Comparison of ENCODE assay signal across 31 mouse cellular contexts in genomic region chr11:110416691-110417090, GRCm38 (mm10). TPM values are rescaled to one million over a fixed set of nuclear protein-coding genes. Genes with fewer than 3 reads are reported as not detected.
DNase-seq lines count a peak whose midpoint lies in the region; ATAC-seq and TF ChIP-seq lines count a peak whose summit lies in the region.
"Had no signal": no experiment of that assay in that cellular context is flagged by ENCODE, and none has a peak within 500 bp of the region (broad histone marks: within the 10 kb centered on the region; RNA-seq: fewer than 3 reads in every experiment).

No protein-coding gene starts in this region.

- no peaks in the 10 kb centered on the region for H3K4me1 ChIP-seq in forebrain, embryonic 14.5 days (ENCODE audit: control insufficient read depth, insufficient read depth, low read length)
- H3K4me1 ChIP-seq in forebrain, embryonic 13.5 days, result 0 out of 2 replicates have a peak, but pooled peaks cover 6% of the 10 kb centered on the region
- H3K4me1 ChIP-seq in hindbrain, postnatal 0 days (ENCODE audit: insufficient read depth, low read length), result peaks cover 6% of the 10 kb centered on the region; the same call in 1 of the 2 replicates
- H3K4me1 ChIP-seq in hindbrain, embryonic 16.5 days (ENCODE audit: control insufficient read depth, insufficient read depth, low read depth, low read length), result peaks cover 8% of the 10 kb centered on the region; the same call in 1 of the 2 replicates
- H3K4me1 ChIP-seq in neural tube, embryonic 15.5 days, result peaks cover 8% of the 10 kb centered on the region; the same call in 1 of the 2 replicates
- H3K4me1 ChIP-seq: embryonic facial prominence, embryonic 12.5 days; neural tube, embryonic 12.5 days had no signal

- H3K4me3 ChIP-seq in forebrain, embryonic 14.5 days (ENCODE audit: low read depth, low read length), result no peak overlapping the region
- no peak overlapping the region for H3K4me3 ChIP-seq in forebrain, embryonic 13.5 days
- H3K4me3 ChIP-seq in hindbrain, postnatal 0 days (ENCODE audit: low read length), result no peak overlapping the region
- H3K4me3 ChIP-seq in hindbrain, embryonic 16.5 days (ENCODE audit: low read length), result no peak overlapping the region
- H3K4me3 ChIP-seq in neural tube, embryonic 15.5 days (replicated peaks), result no peak overlapping the region
- H3K4me3 ChIP-seq: embryonic facial prominence, embryonic 12.5 days; hindbrain, embryonic 12.5 days; neural tube, embryonic 12.5 days had no signal

- 0 out of 2 replicates have a peak overlapping the region, but pooled peaks have one; percentile 9 for H3K27ac ChIP-seq in forebrain, embryonic 14.5 days (ENCODE audit: low read depth, low read length)
- H3K27ac ChIP-seq in forebrain, embryonic 13.5 days, result no peak overlapping the region; the same call in 1 of the 2 replicates
- H3K27ac ChIP-seq in hindbrain, postnatal 0 days, result peak overlapping the region; percentile 36
- no peak overlapping the region for H3K27ac ChIP-seq in hindbrain, embryonic 16.5 days (ENCODE audit: low read depth, low read length)
- peak overlapping the region; percentile 4; the same call in 1 of the 2 replicates for H3K27ac ChIP-seq in neural tube, embryonic 15.5 days (replicated peaks)
- H3K27ac ChIP-seq: embryonic facial prominence, embryonic 12.5 days; hindbrain, embryonic 12.5 days; liver, embryonic 14.5 days; macrophage; neural tube, embryonic 12.5 days had no signal

- no peak overlapping the region for H3K9ac ChIP-seq in forebrain, embryonic 14.5 days (ENCODE audit: low read length)
- no peak overlapping the region for H3K9ac ChIP-seq in forebrain, embryonic 13.5 days
- H3K9ac ChIP-seq in hindbrain, postnatal 0 days (replicated peaks; ENCODE audit: low read length), result no peak overlapping the region
- H3K9ac ChIP-seq in hindbrain, embryonic 16.5 days (ENCODE audit: low read depth, low read length), result no peak overlapping the region
- no peak overlapping the region for H3K9ac ChIP-seq in neural tube, embryonic 15.5 days (replicated peaks)
- H3K9ac ChIP-seq: embryonic facial prominence, embryonic 12.5 days; hindbrain, embryonic 12.5 days; liver, embryonic 14.5 days; neural tube, embryonic 12.5 days had no signal

- H3K36me3 ChIP-seq in forebrain, embryonic 14.5 days (ENCODE audit: control insufficient read depth, insufficient read depth, low read length), result no peaks in the 10 kb centered on the region
- no peaks in the 10 kb centered on the region; the same call in 1 of the 2 replicates for H3K36me3 ChIP-seq in forebrain, embryonic 13.5 days (ENCODE audit: poor library complexity, severe bottlenecking)
- no peaks in the 10 kb centered on the region for H3K36me3 ChIP-seq in hindbrain, postnatal 0 days (ENCODE audit: insufficient read depth, low read length)
- no peaks in the 10 kb centered on the region for H3K36me3 ChIP-seq in hindbrain, embryonic 16.5 days (ENCODE audit: control insufficient read depth, insufficient read depth, low read length)
- no peaks in the 10 kb centered on the region for H3K36me3 ChIP-seq in neural tube, embryonic 15.5 days
- H3K36me3 ChIP-seq: G1E; hindbrain, embryonic 12.5 days; neural tube, embryonic 12.5 days had no signal

- TF ChIP-seq CTCF in hindbrain, postnatal 0 days (IDR thresholded peaks at IDR 0.05; ENCODE audit: low read depth), result no peak

- no peaks in the 10 kb centered on the region for H3K9me3 ChIP-seq in forebrain, embryonic 14.5 days (replicated peaks; ENCODE audit: control insufficient read depth, low read length)
- H3K9me3 ChIP-seq in forebrain, embryonic 13.5 days (replicated peaks), result no peaks in the 10 kb centered on the region
- no peaks in the 10 kb centered on the region for H3K9me3 ChIP-seq in hindbrain, postnatal 0 days (ENCODE audit: low read length)
- H3K9me3 ChIP-seq in hindbrain, embryonic 16.5 days (ENCODE audit: control insufficient read depth, low read length), result no peaks in the 10 kb centered on the region
- no peaks in the 10 kb centered on the region for H3K9me3 ChIP-seq in neural tube, embryonic 15.5 days (replicated peaks)
- H3K9me3 ChIP-seq: embryonic facial prominence, embryonic 12.5 days; hindbrain, embryonic 12.5 days; neural tube, embryonic 12.5 days had no signal

- no peak for DNase-seq in forebrain, embryonic 14.5 days (ENCODE audit: low spot score)
- DNase-seq in hindbrain, postnatal 0 days (ENCODE audit: low spot score), result no peak
- no peak for DNase-seq in neural tube, embryonic 10.5 days (ENCODE audit: extremely low spot score, low spot score)
- no peak for DNase-seq in B cell, adult 2 months
- no peak for DNase-seq in gastrocnemius, adult 8-10 months (ENCODE audit: low spot score in 2 of 2)
- DNase-seq: adrenal gland, postnatal 10 days; cerebellum, adult 11-12 months; cerebellum, adult 9-11 months; embryo, embryonic 11 days; gastrocnemius, postnatal 25 days; heart, adult 11 months; heart, postnatal 36 days; kidney, postnatal 14 days; layer of hippocampus, postnatal 36 days; left cerebral cortex, postnatal 4 days; liver; lung, adult 2 months; lung, postnatal 10 days; thymus, adult 2 months; thymus, postnatal 36 days had no signal

- no peaks in the 10 kb centered on the region for H3K27me3 ChIP-seq in forebrain, embryonic 14.5 days (replicated peaks; ENCODE audit: control insufficient read depth, insufficient read depth, low read length)
- no peaks in the 10 kb centered on the region for H3K27me3 ChIP-seq in forebrain, embryonic 13.5 days
- no peaks in the 10 kb centered on the region for H3K27me3 ChIP-seq in hindbrain, postnatal 0 days (ENCODE audit: insufficient read depth, low read length)
- no peaks in the 10 kb centered on the region for H3K27me3 ChIP-seq in hindbrain, embryonic 16.5 days (replicated peaks; ENCODE audit: control insufficient read depth, insufficient read depth, low read length)
- H3K27me3 ChIP-seq in neural tube, embryonic 15.5 days (replicated peaks), result no peaks in the 10 kb centered on the region
- H3K27me3 ChIP-seq: embryonic facial prominence, embryonic 12.5 days; hindbrain, embryonic 12.5 days; neural tube, embryonic 12.5 days had no signal

- no peak overlapping the region for H3K4me2 ChIP-seq in forebrain, embryonic 14.5 days (ENCODE audit: low read length)
- H3K4me2 ChIP-seq in forebrain, embryonic 13.5 days, result no peak overlapping the region
- H3K4me2 ChIP-seq in hindbrain, postnatal 0 days (ENCODE audit: low read depth, low read length), result no peak overlapping the region
- no peak overlapping the region for H3K4me2 ChIP-seq in hindbrain, embryonic 16.5 days (ENCODE audit: low read length)
- H3K4me2 ChIP-seq in neural tube, embryonic 15.5 days, result no peak overlapping the region
- H3K4me2 ChIP-seq: embryonic facial prominence, embryonic 12.5 days; heart, embryonic 11.5 days; hindbrain, embryonic 12.5 days; neural tube, embryonic 12.5 days had no signal

- ATAC-seq in forebrain, embryonic 14.5 days, result no peak
- no peak for ATAC-seq in forebrain, embryonic 13.5 days
- ATAC-seq in hindbrain, postnatal 0 days, result no peak
- no peak for ATAC-seq in hindbrain, embryonic 16.5 days
- ATAC-seq in neural tube, embryonic 15.5 days (ENCODE audit: low FRiP score), result no peak
- ATAC-seq: intestine, postnatal 0 days had no signal

- 69% methylated on average over 6 of the region's 6 CpGs for WGBS in forebrain, embryonic 14.5 days
- 63% methylated on average over 6 of the region's 6 CpGs for WGBS in forebrain, embryonic 13.5 days
- 63% methylated on average over 6 of the region's 6 CpGs for WGBS in hindbrain, postnatal 0 days
- 74% methylated on average over 6 of the region's 6 CpGs for WGBS in hindbrain, embryonic 16.5 days
- WGBS in neural tube, embryonic 15.5 days, result 57% methylated on average over 6 of the region's 6 CpGs

RNA-seq across cellular contexts. Expression of gene Map2k6, which starts 17.8 kb away (rescaled TPM):
- polyA plus RNA-seq in forebrain, embryonic 14.5 days (2014; fragmentation: Nextera tagmentation; extraction: Ambion mirVana), result 46.9 and 50.9 TPM in 2 replicates
- polyA plus RNA-seq in forebrain, embryonic 13.5 days (2015; fragmentation: Nextera tagmentation; extraction: Ambion mirVana), result 39.9 and 44.7 TPM in 2 replicates
- 19.1 and 21.2 TPM in 2 replicates for total RNA-seq in hindbrain, postnatal 0 days (2014; rRNA removed)
- 16.3 and 16.4 TPM in 2 replicates for polyA plus RNA-seq in hindbrain, postnatal 0 days (2015; fragmentation: Nextera tagmentation; extraction: Ambion mirVana)
- 24.4 and 26.9 TPM in 2 replicates for polyA plus RNA-seq in hindbrain, embryonic 16.5 days (2015; fragmentation: Nextera tagmentation; extraction: Ambion mirVana)
- 19.7 and 20.7 TPM in 2 replicates for polyA plus RNA-seq in neural tube, embryonic 15.5 days (2015; fragmentation: Nextera tagmentation; extraction: Ambion mirVana)
- total RNA-seq in gastrocnemius, adult 8-10 months (2022), result 10 to 100 TPM; 37.4 to 48.9 (median 43.0) TPM
- polyA plus RNA-seq: G1E had no signal

Comparison
In these comparisons a context has a peak if more than half of its experiments do, and no peak if none do; other contexts are left out.
1. H3K27ac ChIP-seq: peak in forebrain, embryonic 14.5 days (single experiment), hindbrain, postnatal 0 days (single experiment) and neural tube, embryonic 15.5 days (single experiment); none in forebrain, embryonic 13.5 days (single experiment) and hindbrain, embryonic 16.5 days (single experiment).